Mouse (Mus musculus) urinary bladder, adult 2 months (tissue): ENCODE measurements around the gene Chmp2a. TPM values are rescaled to one million over a fixed set of nuclear protein-coding genes. Genes with fewer than 3 reads are reported as not detected.
A peak's percentile ranks its signal among the peaks of the same experiment; 100 is the strongest.

Experiments
- DNase-seq: peaks from one replicate; pipeline ENCODE4 v3.0.0; 2022; ENCODE audit warnings: low spot score
- polyA plus RNA-seq: library from polyadenylated mRNA; depleted of rRNA; stranded (reverse); fragments of >200 nt; gene quantifications from 2 replicates; pipeline ENCODE4 v1.2.3, GENCODE M21; 2012

The Chmp2a gene
- polyA plus RNA-seq, 1 experiment, result 257 TPM

DNA sequence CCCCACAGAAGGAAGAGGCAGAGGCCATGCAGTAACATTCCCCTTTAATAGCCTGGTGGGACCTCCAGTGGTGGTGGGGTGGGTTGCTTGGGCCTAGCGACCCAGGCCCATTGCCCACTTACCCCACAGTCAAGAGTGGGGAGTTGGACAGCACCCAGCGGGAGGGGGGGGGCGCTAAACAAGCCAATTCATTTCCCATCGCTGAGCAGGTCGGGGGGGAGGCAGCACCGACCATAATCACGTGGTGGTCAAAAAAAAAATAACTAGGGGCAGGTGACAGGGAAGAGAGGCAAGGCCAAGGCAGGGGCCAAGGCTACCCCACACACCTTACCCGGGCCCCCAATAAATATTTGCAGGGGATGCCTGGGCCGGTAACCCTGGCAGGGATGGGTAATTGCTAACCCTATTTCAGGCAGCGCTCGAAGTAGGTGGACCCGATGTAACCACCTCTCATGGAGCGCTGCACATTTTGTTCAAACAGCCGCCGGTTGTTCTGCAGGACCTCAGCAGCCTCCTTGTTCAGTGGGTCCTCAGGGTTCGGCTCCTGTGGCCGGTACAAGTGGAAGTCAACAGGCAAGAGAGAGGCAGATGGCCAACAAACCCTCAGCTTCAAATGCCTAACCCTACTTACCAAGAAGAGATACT is 726 bp upstream of the Chmp2a start:
- DNase-seq, result no peak

DNA sequence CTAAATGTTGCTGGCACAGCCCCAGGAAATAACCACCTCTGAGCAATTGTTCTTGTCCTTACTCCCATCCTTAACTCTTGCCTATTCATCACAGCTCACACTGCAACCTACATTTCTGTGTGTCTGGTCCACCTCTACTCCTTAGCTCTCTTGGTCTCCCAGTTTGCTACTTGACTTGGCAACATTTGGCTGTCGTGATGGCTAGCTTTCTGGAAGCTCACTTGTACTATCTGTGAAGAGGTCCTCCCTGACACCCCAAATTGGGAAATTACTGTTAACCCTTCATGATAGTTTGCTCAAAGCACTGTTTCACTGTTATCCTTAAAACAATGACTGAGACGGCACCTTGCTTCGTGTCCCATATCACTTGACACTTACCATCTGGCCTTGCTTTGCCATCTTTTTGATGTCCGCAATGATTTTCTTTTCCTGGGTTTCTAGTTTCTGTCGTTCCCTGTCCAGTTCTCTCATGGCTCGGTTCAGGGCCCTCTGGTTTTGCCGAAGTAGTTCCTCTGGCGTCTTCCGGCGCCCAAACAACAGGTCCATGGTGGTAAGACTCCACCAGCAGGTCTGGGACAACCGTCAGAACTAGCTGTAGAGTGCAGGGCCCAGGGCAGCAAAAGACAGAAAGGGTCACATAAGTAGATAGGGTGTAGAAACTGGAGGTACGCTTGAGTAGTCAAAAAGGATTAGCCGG is 1.0 kb downstream of the Chmp2a start:
- DNase-seq, result no peak

GRCm38 (mm10) chr7:13032541-13032940 is 2.1 kb downstream of the Chmp2a start:
- no peak for DNase-seq

- DNase-seq, result no peak
Observed at GRCm38 (mm10) chr7:13031983-13032382, 2.6 kb downstream of the Chmp2a start.

DNA sequence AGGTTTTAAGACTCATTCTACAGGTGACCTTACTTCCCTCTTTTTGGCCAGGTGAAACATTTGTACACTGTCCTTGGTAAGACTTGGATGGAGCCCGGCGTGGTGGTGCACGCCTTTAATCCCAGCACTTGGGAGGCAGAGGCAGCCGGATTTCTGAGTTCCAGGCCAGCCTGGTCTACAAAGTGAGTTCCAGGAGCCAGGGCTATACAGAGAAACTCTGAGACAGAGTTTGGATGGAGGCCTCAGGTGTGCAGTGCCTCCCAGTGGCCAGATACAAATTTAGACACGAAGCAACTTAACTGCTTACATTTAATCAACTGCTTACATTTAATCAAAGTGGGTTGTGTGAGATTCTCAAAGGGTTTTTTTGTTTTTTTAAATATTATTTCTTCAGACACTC is 3.5 kb downstream of the Chmp2a start:
- no peak for DNase-seq

- DNase-seq, result no peak
Observed at GRCm38 (mm10) chr7:13028986-13029385, 5.6 kb downstream of the Chmp2a start.

DNA sequence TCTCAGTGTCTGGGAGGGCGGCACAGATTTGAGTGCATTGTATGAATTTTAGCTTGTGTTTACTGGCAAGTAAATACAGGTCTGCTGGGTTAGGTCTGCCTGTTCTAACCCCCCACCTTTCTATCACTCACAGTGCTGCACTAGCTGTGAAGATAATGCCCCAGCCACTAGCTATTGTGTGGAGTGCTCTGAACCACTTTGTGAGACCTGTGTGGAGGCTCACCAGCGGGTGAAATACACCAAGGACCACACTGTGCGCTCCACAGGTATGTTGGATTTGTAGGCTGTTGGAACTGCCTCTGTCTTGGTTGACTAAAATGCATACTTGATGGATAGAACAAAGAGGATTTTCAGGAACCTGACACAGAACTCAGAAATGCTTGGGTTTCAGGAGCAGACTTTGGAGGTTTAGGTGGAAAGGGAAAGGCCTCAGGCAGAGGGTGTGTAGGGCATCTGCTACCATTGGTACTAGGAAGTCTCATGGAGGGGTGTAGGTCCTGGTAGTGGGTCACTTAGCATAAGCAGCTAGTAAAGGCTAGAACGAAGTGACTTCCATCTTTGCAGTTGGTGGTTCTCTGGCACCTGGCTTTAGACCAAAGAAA is 9.0 kb downstream of the Chmp2a start:
- no peak for DNase-seq

DNA sequence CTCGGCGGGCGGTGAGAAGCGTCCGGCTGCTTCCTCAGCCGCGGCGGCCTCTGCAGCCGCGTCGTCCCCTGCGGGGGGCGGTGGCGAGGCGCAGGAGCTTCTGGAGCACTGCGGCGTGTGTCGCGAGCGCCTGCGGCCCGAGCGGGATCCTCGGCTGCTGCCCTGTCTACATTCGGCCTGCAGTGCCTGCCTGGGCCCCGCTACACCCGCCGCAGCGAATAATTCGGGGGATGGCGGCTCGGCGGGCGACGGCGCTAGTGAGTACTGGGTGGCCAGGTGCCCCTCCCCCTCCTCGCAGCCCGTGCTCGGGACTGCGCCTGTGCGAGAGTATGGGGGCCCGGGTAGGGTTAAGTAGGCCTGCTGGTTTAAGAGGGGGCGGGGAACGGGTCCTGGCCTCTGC is 9.8 kb downstream of the Chmp2a start:
- DNase-seq, result peak; percentile 63

DNA sequence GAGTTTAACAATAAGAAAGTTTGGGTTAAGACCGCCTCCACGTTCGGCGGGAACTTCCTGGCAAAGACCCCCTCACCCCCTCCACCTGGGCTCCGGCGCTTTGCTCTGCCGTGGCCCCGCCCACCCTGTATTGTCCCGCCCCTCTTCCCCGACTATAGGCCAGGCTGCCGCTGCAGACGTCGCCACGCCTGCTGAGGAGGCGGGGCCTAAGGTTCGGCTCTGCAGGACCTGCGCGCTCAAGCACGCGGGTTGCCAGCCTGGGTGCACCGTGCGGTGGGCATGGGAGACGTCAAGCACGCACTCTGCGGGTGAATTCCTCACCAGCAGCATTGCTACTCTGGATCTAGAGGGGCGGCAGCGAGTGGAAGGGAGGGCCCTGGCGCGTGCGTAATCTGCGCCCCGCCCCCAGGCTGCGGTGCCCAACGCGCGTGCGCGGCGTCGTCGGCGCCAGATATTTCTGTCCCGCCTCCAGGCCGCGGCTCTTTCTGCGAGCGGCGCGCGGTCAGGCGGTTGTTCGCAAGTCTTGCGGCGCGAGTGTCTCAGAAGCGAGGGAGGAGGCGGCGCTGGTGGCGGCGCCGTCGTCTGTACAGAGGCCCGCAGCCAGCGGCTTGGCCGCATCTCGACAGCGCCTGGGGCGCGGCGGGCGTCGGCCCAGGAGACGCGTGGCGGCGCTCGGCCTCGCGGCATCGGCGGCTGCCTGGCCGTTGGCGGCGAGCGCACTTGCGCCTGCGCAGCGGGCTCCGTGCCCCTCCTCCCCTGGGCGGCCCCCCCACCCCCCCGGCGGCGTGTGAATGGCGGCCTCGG is 10.5 kb downstream of the Chmp2a start:
- peak; percentile 99 for DNase-seq

DNA sequence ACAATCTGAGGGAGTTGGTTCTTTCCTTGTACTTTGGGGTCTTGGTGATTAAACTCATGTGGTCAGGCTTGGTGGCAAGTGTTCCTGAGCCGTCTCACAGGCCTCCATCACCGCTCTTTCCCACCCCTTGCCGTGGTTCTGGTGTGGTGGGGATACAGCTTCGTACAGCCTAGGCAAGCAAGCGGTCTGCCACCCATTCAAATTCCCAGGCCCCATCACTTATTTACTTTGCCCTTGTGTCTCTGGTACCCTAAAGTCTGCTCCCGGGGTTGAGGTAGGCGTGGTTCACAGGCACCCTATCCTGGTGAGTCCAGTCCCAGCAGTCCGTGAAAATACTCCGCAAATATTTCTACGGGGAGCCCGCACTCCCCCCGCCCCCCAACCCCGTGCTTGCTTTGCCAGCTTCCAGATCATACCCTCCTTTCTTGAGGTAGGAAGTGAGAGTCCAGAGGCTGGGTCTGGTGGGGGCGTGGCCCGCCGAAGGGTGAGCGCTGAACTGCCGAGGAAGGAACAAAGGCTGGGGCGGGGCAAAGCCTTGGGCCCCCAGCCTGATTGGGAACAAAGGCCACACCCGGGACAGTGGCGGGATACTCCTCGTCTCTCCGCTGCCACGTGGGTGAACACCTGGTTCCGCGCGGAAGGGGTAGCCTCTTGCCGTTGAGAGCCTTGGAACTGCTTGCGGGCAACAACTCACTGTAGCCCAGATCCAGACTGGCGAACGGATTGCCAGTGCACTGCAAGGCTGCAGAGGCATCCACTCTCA is 11.7 kb downstream of the Chmp2a start:
- DNase-seq, result peak; percentile 59

- DNase-seq, result no peak
Observed at GRCm38 (mm10) chr7:13015217-13015616, 19.4 kb downstream of the Chmp2a start.

DNA sequence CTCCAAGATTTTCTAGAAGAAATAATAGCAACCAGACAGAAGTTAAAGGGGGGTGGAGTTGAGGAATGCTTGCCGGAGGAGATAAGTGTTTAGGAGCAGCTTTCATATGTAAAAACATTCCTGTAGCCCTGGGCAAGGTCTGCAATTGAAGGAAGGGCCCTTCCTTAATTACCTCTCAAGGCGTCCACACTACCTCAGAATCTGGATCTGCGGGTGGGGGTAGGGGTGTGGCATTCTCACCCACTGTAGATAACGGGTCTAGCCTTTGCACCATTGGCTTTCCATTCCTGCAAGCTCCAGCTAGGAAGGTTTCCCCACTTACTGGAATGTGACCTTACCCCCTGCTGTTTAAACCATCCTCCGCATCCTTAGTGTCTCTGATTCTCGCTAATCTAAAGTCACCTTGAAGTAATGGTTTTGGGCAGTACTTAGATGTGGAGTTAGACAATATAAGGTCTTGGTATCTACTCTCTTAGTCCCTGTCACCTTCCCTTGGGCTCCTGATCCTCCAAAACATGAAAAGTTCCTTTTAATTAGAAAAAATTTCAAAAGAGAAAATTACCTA is 20.2 kb downstream of the Chmp2a start:
- DNase-seq, result no peak

DNA sequence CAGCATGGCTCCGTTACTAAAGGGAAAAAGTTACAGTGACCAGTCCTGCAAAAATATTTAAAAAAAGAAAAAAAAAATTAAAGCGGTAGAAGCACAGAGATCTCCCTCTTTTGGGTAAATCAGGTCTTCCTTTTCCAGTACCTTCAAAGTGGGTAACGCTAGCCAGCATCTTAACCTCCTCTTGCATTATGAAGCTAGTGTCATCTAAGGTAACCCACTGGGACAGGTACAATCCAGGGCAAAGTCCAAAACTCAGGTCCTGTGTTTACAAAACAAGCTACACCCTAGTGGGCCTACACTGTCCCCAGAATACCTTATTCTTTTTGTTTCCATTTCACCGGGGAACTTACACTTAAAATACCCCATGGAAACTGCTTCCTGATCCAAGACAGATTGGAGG is 20.9 kb downstream of the Chmp2a start:
- no peak for DNase-seq

- no peak for DNase-seq
Observed at GRCm38 (mm10) chr7:13010005-13010908, 24.4 kb downstream of the Chmp2a start, which contains the start of gene Zbtb45. Zbtb45 (minus strand) TSS chr7:13010034.

- peak; percentile 90 for DNase-seq
Observed at GRCm38 (mm10) chr7:13009143-13010004, 25.2 kb downstream of the Chmp2a start.

GRCm38 (mm10) chr7:13007341-13008092 is 27.1 kb downstream of the Chmp2a start:
- DNase-seq, result no peak

DNA sequence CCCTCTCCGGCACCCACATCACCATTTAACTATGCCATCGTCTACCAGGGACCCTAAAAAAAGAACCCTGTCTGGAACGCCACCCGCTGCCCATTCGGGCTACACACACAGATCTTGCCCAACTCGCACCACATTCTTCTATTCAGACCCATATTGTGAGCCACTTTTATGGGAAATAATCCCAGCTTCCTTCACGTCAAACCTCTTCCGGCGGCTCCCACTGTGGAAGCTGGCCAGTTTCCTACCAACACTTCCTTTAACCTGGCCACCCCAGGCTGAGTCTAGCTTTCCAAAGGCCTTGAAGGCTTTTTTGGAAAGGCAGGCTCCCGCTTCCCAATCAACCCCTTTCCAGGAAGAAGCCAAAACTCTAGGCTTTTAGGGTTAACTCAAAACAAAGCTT is 28.1 kb downstream of the Chmp2a start:
- no peak for DNase-seq

GRCm38 (mm10) chr7:13006011-13006410 is 28.6 kb downstream of the Chmp2a start:
- no peak for DNase-seq
